Mouse (Mus musculus) frontal cortex, adult 2 months (tissue): ENCODE measurements around the gene Psapl1. TPM values are rescaled to one million over a fixed set of nuclear protein-coding genes. Genes with fewer than 3 reads are reported as not detected.
"Not testable (repeated sequence)": the region's sequence is repeated elsewhere in the genome, so short reads cannot be mapped to it uniquely, and the experiment has no call there.

Experiments used
- DNase-seq, 2 experiments: peaks; one replicate each; pipeline ENCODE4 v3.0.0; 2022; ENCODE audit warnings: low spot score in 1 of 2; ENCODE audit errors: extremely low spot score in 1 of 2
- polyA plus RNA-seq: library from polyadenylated mRNA; depleted of rRNA; stranded (reverse); fragments of >200 nt; gene quantifications from 2 replicates; pipeline ENCODE4 v1.2.3, GENCODE M21; 2012

Psapl1 gene
- polyA plus RNA-seq, 1 experiment = not detected

DNA sequence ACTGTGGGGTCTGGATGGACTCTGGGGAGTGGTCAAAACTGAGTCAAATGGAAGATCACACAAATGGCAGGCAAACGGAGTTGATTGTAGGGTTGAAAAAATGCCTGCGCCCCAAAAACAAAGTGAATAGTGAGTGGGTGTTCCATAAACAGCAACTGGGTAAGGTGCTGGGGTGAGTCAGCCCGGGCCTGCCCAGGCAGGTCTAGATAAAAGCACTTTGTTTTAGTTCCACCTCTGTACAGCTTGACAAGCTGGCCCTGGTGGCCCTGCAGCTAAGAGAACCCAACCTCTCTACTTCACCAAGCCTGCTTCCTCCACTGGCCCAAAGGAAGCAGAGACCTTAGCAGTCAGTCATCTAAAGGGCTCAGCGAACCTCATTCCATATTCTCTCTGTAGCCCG is 1.0 kb upstream of the Psapl1 start:
- no peak for DNase-seq

GRCm38 (mm10) chr5:36203421-36203820 is 400 bp upstream of the Psapl1 start:
- DNase-seq = no peak

DNA sequence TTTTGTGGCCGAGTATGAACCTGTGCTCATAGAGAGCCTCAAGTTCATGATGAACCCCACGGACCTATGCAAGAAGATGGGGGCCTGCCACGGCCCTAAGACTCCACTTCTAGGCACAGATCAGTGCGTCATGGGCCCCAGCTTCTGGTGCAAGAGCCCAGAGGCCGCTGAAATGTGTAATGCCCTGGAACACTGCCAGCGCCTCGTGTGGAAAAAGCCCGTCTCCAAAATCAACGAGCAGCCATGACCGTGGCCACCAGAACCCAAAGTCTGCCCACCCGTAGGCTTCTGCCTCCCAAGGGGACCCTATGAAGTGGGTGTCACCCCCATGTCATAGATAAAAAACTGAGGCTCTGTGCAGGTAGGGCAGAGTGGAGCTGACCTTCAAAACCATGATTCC is 1.6 kb downstream of the Psapl1 start:
- no peak for DNase-seq

GRCm38 (mm10) chr5:36208803-36209202 is 5.0 kb downstream of the Psapl1 start:
- DNase-seq = no peak

GRCm38 (mm10) chr5:36213310-36213709 is 9.5 kb downstream of the Psapl1 start:
- peak; percentile 93 to 96 for DNase-seq

GRCm38 (mm10) chr5:36220105-36220504 is 16.3 kb downstream of the Psapl1 start:
- no peak for DNase-seq

DNA sequence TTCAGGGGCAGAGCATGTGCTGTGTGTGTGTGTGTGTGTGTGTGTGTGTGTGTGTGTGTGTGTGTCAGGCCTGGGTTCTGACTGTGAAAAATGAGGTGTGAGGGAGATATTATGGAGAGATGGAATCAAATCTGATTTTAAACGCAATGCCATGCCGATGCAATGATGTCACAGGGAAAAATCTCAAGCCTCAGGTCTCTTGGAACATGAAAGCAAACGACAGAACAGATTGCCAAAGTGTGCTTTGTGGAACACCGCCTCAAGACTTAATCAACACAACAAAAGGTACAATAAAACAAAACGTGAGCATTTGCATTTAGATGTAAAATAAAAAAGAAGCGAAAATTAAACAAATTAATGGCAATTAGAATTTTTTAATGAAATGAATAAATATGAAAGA is 16.8 kb downstream of the Psapl1 start:
- DNase-seq = no peak

GRCm38 (mm10) chr5:36223787-36224186 is 20.0 kb downstream of the Psapl1 start:
- DNase-seq = peak; percentile 51 to 84

GRCm38 (mm10) chr5:36225855-36226254 is 22.0 kb downstream of the Psapl1 start:
- DNase-seq = no peak

DNA sequence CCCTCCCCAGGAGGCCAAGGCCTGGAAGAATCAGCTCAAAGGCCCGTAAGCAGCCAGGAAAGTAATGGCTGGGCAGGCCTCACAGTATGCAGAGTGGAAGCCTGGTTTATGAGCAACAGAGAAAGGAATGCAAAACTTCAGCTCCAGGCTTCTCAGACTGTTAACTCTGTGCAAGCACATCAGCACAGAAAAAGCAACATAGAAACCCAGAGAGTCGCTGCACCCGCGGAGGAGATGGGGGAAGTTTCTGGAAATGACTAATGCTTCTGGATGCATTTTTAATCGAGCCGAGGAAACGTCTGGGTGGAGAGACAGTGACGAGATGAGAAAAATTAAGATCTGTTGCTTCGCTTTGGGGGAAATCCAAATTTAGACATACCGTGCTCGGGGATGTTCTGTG is 22.5 kb downstream of the Psapl1 start:
- DNase-seq = peak; percentile 65 to 84

DNA sequence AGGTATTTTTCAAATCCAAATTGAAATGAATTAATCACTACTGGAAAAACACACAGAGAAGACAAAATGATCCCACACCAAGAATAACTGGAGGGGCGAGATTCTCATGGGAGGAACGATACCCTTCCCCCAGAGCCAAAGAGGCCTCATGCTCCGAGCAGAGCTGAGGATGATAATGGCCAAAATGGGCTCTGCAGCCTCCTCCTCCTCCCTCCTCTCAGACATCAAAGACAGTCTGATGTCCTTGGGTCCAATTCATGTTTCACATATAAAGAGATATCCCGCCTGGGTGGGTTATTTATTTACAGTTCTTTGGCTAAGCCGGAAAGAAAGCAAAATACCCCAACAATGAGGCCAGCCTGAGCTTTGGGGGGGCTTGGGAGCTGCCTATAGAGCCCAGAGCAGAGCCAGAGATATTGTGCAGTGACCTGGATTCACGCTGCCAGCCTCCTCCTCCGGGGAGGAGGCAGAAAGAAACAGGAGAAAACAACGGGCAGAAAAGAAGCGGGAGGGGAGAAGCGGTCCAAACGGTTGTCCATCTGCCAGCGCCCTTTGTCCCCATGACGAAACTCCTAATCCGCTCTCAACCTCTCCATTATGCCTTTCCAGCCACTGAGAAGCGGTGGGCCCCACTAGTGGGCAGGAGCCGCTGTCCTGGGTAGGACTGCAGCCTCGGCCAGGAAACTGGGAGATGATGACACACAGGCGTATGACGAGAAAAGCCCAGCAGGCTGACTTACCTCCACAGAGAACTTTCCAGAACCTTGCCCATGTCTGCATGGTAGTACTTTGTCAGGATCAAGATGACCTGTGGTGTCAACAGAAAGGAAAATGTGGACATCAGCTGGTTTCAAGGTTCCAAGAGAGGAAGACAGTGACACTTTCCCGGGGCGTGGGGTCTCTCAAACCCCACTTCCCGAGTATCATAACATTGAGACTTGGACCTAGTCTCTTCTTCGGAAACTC is 24.9 kb downstream of the Psapl1 start:
- DNase-seq = no peak

DNA sequence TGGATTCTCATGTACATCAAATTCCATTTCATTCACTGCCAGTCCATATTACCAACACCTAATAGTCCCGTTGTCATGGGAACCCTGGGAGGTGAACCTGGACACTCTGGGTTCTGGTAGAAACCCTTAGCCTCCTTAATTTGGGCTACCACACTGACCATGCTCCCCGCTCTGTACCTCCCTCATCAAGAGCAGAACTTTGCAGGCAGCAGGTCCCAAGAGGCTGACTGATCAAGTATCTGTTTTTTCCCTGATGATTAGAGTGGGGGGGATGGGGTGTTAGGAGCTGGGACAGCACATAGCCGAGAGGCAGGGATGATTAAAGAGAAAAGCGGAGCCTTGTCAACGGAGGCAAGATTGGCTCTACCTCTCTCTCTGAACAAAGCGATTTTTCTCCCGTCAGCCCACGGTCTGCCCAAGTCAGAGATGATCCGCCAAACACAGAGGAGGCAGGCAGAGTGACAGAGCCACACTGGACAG is 26.5 kb downstream of the Psapl1 start:
- DNase-seq = no peak

GRCm38 (mm10) chr5:36237526-36237925 is 33.7 kb downstream of the Psapl1 start:
- DNase-seq = not testable (repeated sequence)

GRCm38 (mm10) chr5:36248022-36248421 is 44.2 kb downstream of the Psapl1 start:
- no peak for DNase-seq

- peak in 1 of 2 experiments; percentile 30 for DNase-seq
Observed at GRCm38 (mm10) chr5:36252746-36253504, 49.1 kb downstream of the Psapl1 start.

GRCm38 (mm10) chr5:36254642-36255516 is 51.1 kb downstream of the Psapl1 start:
- no peak for DNase-seq
